Mouse (Mus musculus): ENCODE results near the gene Cngb1.

Cngb1 gene

GRCm38 (mm10) chr8:95323201-95323600 lies 16.8 kb upstream of the Cngb1 start:
- DNase-seq, result no peak

- no peak for DNase-seq
These were observed 14.1 kb upstream of the Cngb1 start for GRCm38 (mm10) chr8:95320224-95321139.

- DNase-seq, result no peak
These were observed 9.0 kb upstream of the Cngb1 start for GRCm38 (mm10) chr8:95315350-95315749.

GRCm38 (mm10) chr8:95314707-95315106 lies 8.3 kb upstream of the Cngb1 start:
- no peak for DNase-seq

- DNase-seq, result no peak
These were observed 7.5 kb upstream of the Cngb1 start for GRCm38 (mm10) chr8:95313857-95314256.

GRCm38 (mm10) chr8:95312836-95313235 lies 6.5 kb upstream of the Cngb1 start:
- no peak for DNase-seq

- no peak for DNase-seq
These were observed 4.1 kb upstream of the Cngb1 start, which contains the start of gene Tepp for GRCm38 (mm10) chr8:95310342-95310970. Tepp (plus strand) TSS chr8:95310566.

- DNase-seq, result no peak
These were observed 859 bp downstream of the Cngb1 start for GRCm38 (mm10) chr8:95305526-95305925.

- no peak for DNase-seq
These were observed 4.0 kb downstream of the Cngb1 start for GRCm38 (mm10) chr8:95302410-95302809.

GRCm38 (mm10) chr8:95293891-95294290 lies 12.5 kb downstream of the Cngb1 start:
- DNase-seq, result no peak

- peak; percentile 42 for DNase-seq
These were observed 13.2 kb downstream of the Cngb1 start for GRCm38 (mm10) chr8:95293172-95293571.

GRCm38 (mm10) chr8:95289066-95289650 lies 17.2 kb downstream of the Cngb1 start:
- no peak for DNase-seq

GRCm38 (mm10) chr8:95281493-95281892 lies 24.9 kb downstream of the Cngb1 start:
- peak; percentile 34 for DNase-seq

GRCm38 (mm10) chr8:95272871-95273270 lies 33.5 kb downstream of the Cngb1 start:
- DNase-seq, result no peak

GRCm38 (mm10) chr8:95271841-95272240 lies 34.5 kb downstream of the Cngb1 start:
- DNase-seq, result no peak

- DNase-seq, result no peak
These were observed 35.9 kb downstream of the Cngb1 start for GRCm38 (mm10) chr8:95270501-95270900.

- no peak for DNase-seq
These were observed 44.2 kb downstream of the Cngb1 start for GRCm38 (mm10) chr8:95262181-95262580.

GRCm38 (mm10) chr8:95255611-95256010 lies 50.8 kb downstream of the Cngb1 start:
- no peak for DNase-seq

GRCm38 (mm10) chr8:95254564-95255434 lies 51.6 kb downstream of the Cngb1 start:
- peak; percentile 97 for DNase-seq

- no peak for DNase-seq
These were observed 54.3 kb downstream of the Cngb1 start for GRCm38 (mm10) chr8:95252056-95252455.

GRCm38 (mm10) chr8:95249847-95250246 lies 56.5 kb downstream of the Cngb1 start:
- DNase-seq, result no peak

GRCm38 (mm10) chr8:95247277-95247676 lies 59.1 kb downstream of the Cngb1 start:
- DNase-seq, result no peak

GRCm38 (mm10) chr8:95245180-95245579 lies 61.2 kb downstream of the Cngb1 start:
- DNase-seq, result no peak

Data from layer of hippocampus, adult 9-11 months (tissue).